Mouse (Mus musculus) liver, embryonic 14.5 days (tissue): ENCODE data around the gene Morn2.

Source experiments
- CTCF ChIP-seq: IDR thresholded peaks from 2 replicates; pipeline ENCODE4 v1.5.1; 2016; ENCODE audit warnings: antibody characterized with exemption, low read depth, control low read depth
- EP300 ChIP-seq: IDR thresholded peaks from 2 replicates; pipeline ENCODE4 v1.6.1; 2016; ENCODE audit warnings: antibody characterized with exemption, low read depth

DNA sequence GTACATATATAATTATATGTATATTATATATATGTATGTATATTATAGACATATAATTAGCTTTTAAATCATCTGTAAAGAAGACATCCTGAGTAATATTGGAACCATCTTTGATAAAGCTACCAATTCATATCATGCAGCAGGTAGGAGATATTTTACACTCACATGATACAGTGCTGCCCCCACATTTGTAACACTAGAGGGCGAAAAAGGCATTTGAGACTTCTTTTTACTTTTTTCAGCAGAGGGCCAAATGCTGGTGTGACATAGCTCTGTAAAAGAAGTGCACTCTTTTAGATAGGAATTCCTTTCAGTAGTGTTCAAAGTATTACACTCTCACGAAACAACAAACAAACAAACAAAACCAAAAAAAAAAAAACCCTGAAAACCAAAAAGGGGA, 1.1 kb downstream of the Morn2 start:
- TF ChIP-seq EP300 (no peak), CTCF (peak; percentile 59; the same call in 1 of the 2 replicates)
